Mouse (Mus musculus) kidney, embryonic 15.5 days (tissue): ENCODE measurements around the gene Akr1d1. TPM values are rescaled to one million over a fixed set of nuclear protein-coding genes. Genes with fewer than 3 reads are reported as not detected.

Experiments used
- ATAC-seq: fragments of 200-750 bp; cut with Nextera tagmentation; replicated peaks from 2 replicates; pipeline ENCODE4 v1.8.0; 2017; ENCODE audit warnings: moderate TSS enrichment; ENCODE audit not compliant: low FRiP score
- H3K27ac ChIP-seq: fragments of 300-500 bp; sonication (generic); 2 replicates; pipeline ENCODE4 v1.5.1; 2015; ENCODE audit warnings: mild to moderate bottlenecking, inconsistent platforms
- H3K27me3 ChIP-seq: fragments of 300-500 bp; sonication (generic); 2 replicates; pipeline ENCODE4 v1.6.1; 2015; ENCODE audit warnings: inconsistent platforms
- H3K36me3 ChIP-seq: fragments of 300-500 bp; sonication (generic); 2 replicates; pipeline ENCODE4 v1.6.1; 2015; ENCODE audit warnings: inconsistent platforms
- H3K4me1 ChIP-seq: fragments of 300-500 bp; sonication (generic); 2 replicates; pipeline ENCODE4 v1.6.1; 2015; ENCODE audit warnings: inconsistent platforms
- H3K4me2 ChIP-seq: fragments of 300-500 bp; sonication (generic); 2 replicates; pipeline ENCODE4 v1.6.1; 2015; ENCODE audit warnings: moderate library complexity, mild to moderate bottlenecking, inconsistent platforms
- H3K4me3 ChIP-seq: fragments of 300-500 bp; sonication (generic); replicated peaks from 2 replicates; pipeline ENCODE4 v1.5.1; 2015; ENCODE audit warnings: mild to moderate bottlenecking, inconsistent platforms
- H3K9ac ChIP-seq: fragments of 300-500 bp; sonication (generic); 2 replicates; pipeline ENCODE4 v1.6.1; 2015; ENCODE audit warnings: mild to moderate bottlenecking, inconsistent platforms
- H3K9me3 ChIP-seq: fragments of 300-500 bp; sonication (generic); replicated peaks from 2 replicates; pipeline ENCODE4 v1.6.1; 2016; ENCODE audit warnings: inconsistent platforms
- WGBS: fragments of 180-500 bp; shearing (Covaris S2); methylation state at CpG from one replicate; pipeline ENCODE4 v1.1.7; 2015; ENCODE audit warnings: mixed read lengths; 5-methylcytosine and 5-hydroxymethylcytosine counted together
- polyA plus RNA-seq: library from polyadenylated mRNA; unstranded; fragments of >200 nt; fragmentation: Nextera tagmentation; extraction: Ambion mirVana; gene quantifications from 2 replicates; pipeline ENCODE4 v1.2.1, GENCODE M21; 2015

Gene Akr1d1
- polyA plus RNA-seq, 1 experiment from 2014 or later: 0.88 TPM

GRCm38 (mm10) chr6:37602857-37603765 is 73.1 kb downstream of the Akr1d1 start:
- H3K9me3 ChIP-seq: no peaks in the 10 kb centered on the region
- no peak overlapping the region for H3K4me3 ChIP-seq
- peak overlapping the region; percentile 62; the same call in 1 of the 2 replicates for H3K27ac ChIP-seq
- WGBS: 36% methylated on average over 9 of the region's 9 CpGs
- H3K27me3 ChIP-seq: no peaks in the 10 kb centered on the region
- H3K4me2 ChIP-seq: no peak overlapping the region
- H3K9ac ChIP-seq: no peak overlapping the region
- H3K4me1 ChIP-seq: peaks cover 10% of the 10 kb centered on the region
- ATAC-seq: no peak
- H3K36me3 ChIP-seq: no peaks in the 10 kb centered on the region

DNA sequence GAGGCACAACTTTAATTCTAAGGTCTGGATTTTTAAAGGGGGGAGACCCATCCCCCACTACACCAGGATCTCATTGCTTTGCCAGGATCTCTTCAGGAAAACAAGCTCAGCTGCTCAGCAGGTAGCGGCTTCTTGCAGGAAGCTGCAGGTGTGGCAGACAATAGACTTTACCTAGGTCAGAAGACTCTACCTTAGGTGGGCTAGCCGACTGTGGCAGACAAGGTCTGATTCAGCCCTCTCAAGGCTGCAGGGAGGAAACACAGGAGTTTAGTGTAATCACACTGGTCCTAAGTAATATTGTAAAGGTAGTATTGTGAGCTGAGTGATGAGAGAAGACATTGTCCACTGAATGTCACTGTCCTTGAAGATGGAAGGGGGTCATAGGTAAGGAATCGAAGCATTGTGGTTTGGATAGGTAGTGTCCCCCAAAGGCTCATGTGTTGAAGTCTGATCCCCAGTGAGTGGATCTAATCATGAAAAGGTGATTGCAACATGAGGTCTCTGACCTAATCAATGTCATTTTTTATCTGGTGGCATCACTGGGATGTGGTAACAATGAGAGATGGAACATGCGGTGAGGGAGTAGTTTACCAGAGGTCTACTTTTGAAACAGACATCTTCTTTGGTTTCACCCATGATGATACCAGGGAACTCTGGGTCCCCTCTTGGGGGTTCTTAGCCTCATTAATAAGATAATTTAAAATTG is 74.4 kb downstream of the Akr1d1 start:
- 89% methylated on average over 4 of the region's 4 CpGs for WGBS
- Histone ChIP-seq H3K4me3 (no peak overlapping the region), H3K27ac (no peak overlapping the region), H3K9me3 (no peaks in the 10 kb centered on the region), H3K27me3 (no peaks in the 10 kb centered on the region), H3K4me2 (no peak overlapping the region), H3K9ac (no peak overlapping the region), H3K36me3 (no peaks in the 10 kb centered on the region), H3K4me1 (peaks cover 10% of the 10 kb centered on the region)
- ATAC-seq: no peak

- Histone ChIP-seq H3K27ac (no peak overlapping the region), H3K36me3 (no peaks in the 10 kb centered on the region), H3K27me3 (no peaks in the 10 kb centered on the region), H3K4me2 (no peak overlapping the region), H3K4me3 (no peak overlapping the region), H3K4me1 (peaks cover 10% of the 10 kb centered on the region), H3K9ac (no peak overlapping the region), H3K9me3 (no peaks in the 10 kb centered on the region)
- WGBS: 84% methylated on average over 5 of the region's 5 CpGs
- ATAC-seq: no peak
These were observed 74.9 kb downstream of the Akr1d1 start for GRCm38 (mm10) chr6:37604884-37605269.

- Histone ChIP-seq H3K4me1 (peaks cover 10% of the 10 kb centered on the region), H3K36me3 (no peaks in the 10 kb centered on the region), H3K27ac (peak overlapping the region; percentile 30; the same call in 1 of the 2 replicates), H3K4me2 (no peak overlapping the region), H3K9ac (no peak overlapping the region), H3K9me3 (no peaks in the 10 kb centered on the region), H3K27me3 (no peaks in the 10 kb centered on the region), H3K4me3 (no peak overlapping the region)
- WGBS: 52% methylated on average over 3 of the region's 3 CpGs
- ATAC-seq: no peak
These were observed 77.7 kb downstream of the Akr1d1 start for GRCm38 (mm10) chr6:37607511-37608289.

DNA sequence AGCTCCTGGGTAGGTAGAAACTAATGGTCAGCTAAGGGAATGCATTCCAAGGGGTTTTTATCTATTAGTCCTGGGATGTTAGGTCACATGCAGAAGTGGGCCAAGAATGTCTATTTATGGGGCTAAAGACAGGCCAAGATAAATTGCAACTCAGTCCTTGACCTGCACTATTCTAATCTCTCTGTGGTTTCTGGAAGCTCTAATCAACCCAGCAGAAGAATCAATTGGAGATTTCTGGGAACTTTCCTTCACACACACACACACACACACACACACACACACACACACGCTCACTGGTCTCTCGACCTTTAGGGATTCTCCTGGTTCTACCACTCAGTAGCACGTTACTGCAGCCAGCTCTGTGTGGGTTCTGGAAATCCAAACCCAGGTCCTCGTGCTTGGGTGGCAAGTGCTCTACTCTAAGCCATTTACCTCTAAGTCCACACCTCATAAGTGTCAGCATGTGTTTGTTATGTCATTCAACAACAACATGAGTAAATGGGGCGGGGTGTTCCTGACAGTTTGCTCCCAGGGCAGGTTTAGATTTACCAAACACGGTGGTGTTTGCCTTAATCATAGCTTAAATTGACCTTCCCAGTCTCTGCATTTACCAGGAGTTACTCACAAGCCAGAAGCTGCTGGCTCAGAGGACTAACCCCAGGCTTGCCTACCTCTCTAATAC is 82.8 kb downstream of the Akr1d1 start:
- Histone ChIP-seq H3K4me3 (no peak overlapping the region), H3K4me1 (peaks cover 7% of the 10 kb centered on the region), H3K9me3 (no peaks in the 10 kb centered on the region), H3K36me3 (no peaks in the 10 kb centered on the region), H3K27ac (no peak overlapping the region), H3K4me2 (no peak overlapping the region), H3K27me3 (no peaks in the 10 kb centered on the region), H3K9ac (no peak overlapping the region)
- no peak for ATAC-seq
- 73% methylated on average over 6 of the region's 6 CpGs for WGBS

GRCm38 (mm10) chr6:37615490-37615889 is 85.5 kb downstream of the Akr1d1 start:
- Histone ChIP-seq H3K27ac (no peak overlapping the region), H3K4me2 (no peak overlapping the region), H3K4me3 (no peak overlapping the region), H3K9ac (no peak overlapping the region), H3K9me3 (no peaks in the 10 kb centered on the region), H3K4me1 (peaks cover 16% of the 10 kb centered on the region), H3K27me3 (no peaks in the 10 kb centered on the region), H3K36me3 (no peaks in the 10 kb centered on the region)
- 87% methylated on average over 2 of the region's 2 CpGs for WGBS
- no peak for ATAC-seq

DNA sequence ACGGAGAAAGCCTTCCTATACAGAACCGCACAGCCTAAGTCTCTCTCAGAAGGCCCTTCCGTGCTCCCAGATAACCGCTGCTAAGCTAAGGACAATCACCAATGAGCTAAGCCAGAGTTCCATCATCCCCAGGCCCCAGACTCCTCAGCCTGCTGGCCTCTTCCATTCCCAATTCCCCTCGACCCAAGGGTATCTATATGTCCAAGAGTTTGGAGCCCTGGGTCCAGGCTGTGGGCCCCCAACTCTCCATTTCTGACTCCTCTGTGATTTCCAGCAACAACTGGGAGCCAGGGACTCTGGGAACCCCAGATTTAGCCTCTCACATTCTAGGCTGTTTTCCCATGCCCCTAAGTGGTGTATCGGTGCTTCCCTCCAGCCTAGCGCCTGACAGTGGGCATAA is 86.2 kb downstream of the Akr1d1 start:
- no peak for ATAC-seq
- Histone ChIP-seq H3K4me2 (no peak overlapping the region), H3K27me3 (no peaks in the 10 kb centered on the region), H3K4me1 (peaks cover 16% of the 10 kb centered on the region), H3K9ac (no peak overlapping the region), H3K4me3 (no peak overlapping the region), H3K9me3 (no peaks in the 10 kb centered on the region), H3K27ac (no peak overlapping the region), H3K36me3 (no peaks in the 10 kb centered on the region)
- WGBS: 94% methylated on average over 7 of the region's 7 CpGs

- Histone ChIP-seq H3K36me3 (no peaks in the 10 kb centered on the region), H3K4me3 (no peak overlapping the region), H3K27me3 (no peaks in the 10 kb centered on the region), H3K4me2 (no peak overlapping the region), H3K9me3 (no peaks in the 10 kb centered on the region), H3K27ac (peak overlapping the region; percentile 45), H3K9ac (no peak overlapping the region), H3K4me1 (peaks cover 16% of the 10 kb centered on the region)
- WGBS: 25% methylated on average over 10 of the region's 10 CpGs
- ATAC-seq: peak; percentile 72
These were observed 87.5 kb downstream of the Akr1d1 start for GRCm38 (mm10) chr6:37617431-37618011.

Other genes starting within 250 kb of the Akr1d1 start
- gene Dgki, start 230.0 kb upstream of the Akr1d1 start, polyA plus RNA-seq: 0.39 and 0.55 TPM in 2 replicates
- 31.1 and 31.4 TPM in 2 replicates for gene Creb3l2, start 88.0 kb upstream of the Akr1d1 start, polyA plus RNA-seq